Mouse (Mus musculus) C2C12 (cell line): ENCODE measurements at regions not wholly inside any gene's neighbourhood (a gene's known extent, or its start where the extent isn't known, plus 50 kb on each side); places are given as distances from the start of the nearest gene placed in this dataset.
"Not testable (repeated sequence)": the region's sequence is repeated elsewhere in the genome, so short reads cannot be mapped to it uniquely, and the experiment has no call there.

Source experiments
- H3K27me3 ChIP-seq: one replicate; pipeline ENCODE4 v1.6.1; 2011; ENCODE audit not compliant: control insufficient read depth, insufficient read depth, insufficient read length
- H3K36me3 ChIP-seq: one replicate; pipeline ENCODE4 v1.6.1; 2011; ENCODE audit not compliant: control insufficient read depth, insufficient read depth
- H3K4me3 ChIP-seq: one replicate; pipeline ENCODE4 v1.5.1; 2011; ENCODE audit warnings: mild to moderate bottlenecking, control low read depth; ENCODE audit not compliant: poor library complexity, insufficient read depth, severe bottlenecking
- H3K79me2 ChIP-seq: one replicate; pipeline ENCODE4 v1.6.1; 2011; ENCODE audit not compliant: control insufficient read depth, insufficient read depth
- H3K79me3 ChIP-seq: one replicate; pipeline ENCODE4 v1.6.1; 2011; ENCODE audit warnings: low read depth, control low read depth
- H3ac ChIP-seq: one replicate; pipeline ENCODE3; 2011; ENCODE audit warnings: low read depth; ENCODE audit not compliant: control insufficient read depth, insufficient read length
- CEBPB ChIP-seq: IDR thresholded peaks from one replicate; pipeline ENCODE4 v1.6.1; 2011; ENCODE audit warnings: low read depth, mild to moderate bottlenecking, control low read depth, moderate library complexity
- CTCF ChIP-seq: IDR thresholded peaks from one replicate; pipeline ENCODE4 v1.5.1; 2011; ENCODE audit not compliant: control insufficient read depth, insufficient read depth, insufficient read length
- FOSL1 ChIP-seq: IDR thresholded peaks from one replicate; pipeline ENCODE4 v1.8.0; 2011; ENCODE audit warnings: mild to moderate bottlenecking, low read length; ENCODE audit not compliant: poor library complexity, insufficient read depth, severe bottlenecking
- MAX ChIP-seq: IDR thresholded peaks from one replicate; pipeline ENCODE4 v1.6.1; 2011; ENCODE audit warnings: mild to moderate bottlenecking, control low read depth
- MYOD1 ChIP-seq: IDR thresholded peaks from one replicate; pipeline ENCODE4 v1.6.1; 2011; ENCODE audit warnings: low read depth; ENCODE audit not compliant: control insufficient read depth, insufficient read length
- MYOG ChIP-seq: IDR thresholded peaks from one replicate; pipeline ENCODE4 v1.6.1; 2011; ENCODE audit not compliant: control insufficient read depth, insufficient read length; ENCODE audit errors: extremely low read depth
- USF1 ChIP-seq: IDR thresholded peaks from one replicate; pipeline ENCODE4 v1.6.1; 2011; ENCODE audit warnings: low read depth, mild to moderate bottlenecking, control low read depth, moderate library complexity

DNA sequence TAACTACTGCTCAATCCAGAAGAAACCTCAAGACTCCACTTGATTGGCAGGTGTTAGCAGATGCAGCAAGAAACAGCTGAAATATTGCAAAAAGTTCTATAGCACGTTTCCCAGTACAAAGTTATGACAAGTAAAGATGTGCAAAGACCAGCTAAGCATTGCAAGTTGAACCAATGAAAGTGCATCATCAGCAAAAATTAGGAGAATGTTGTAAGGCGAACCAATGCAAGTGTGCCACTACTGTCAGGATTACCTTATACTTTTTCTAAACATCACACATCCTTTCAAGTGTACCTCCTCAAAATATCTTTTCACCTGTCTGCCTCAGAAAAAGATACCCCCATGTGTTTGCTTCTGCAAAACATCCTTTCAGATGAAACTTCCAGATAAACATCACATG is 244.7 kb downstream of the Slco6d1 start:
- H3K36me3 ChIP-seq, result no peaks in the 10 kb centered on the region
- TF ChIP-seq MYOG (no peak), CEBPB (no peak), MYOD1 (no peak), USF1 (no peak), CTCF (no peak), MAX (no peak), FOSL1 (no peak)
- no peaks in the 10 kb centered on the region for H3K79me3 ChIP-seq
- no peak overlapping the region for H3K4me3 ChIP-seq
- H3ac ChIP-seq, result no peak overlapping the region
- H3K27me3 ChIP-seq, result no peaks in the 10 kb centered on the region
- no peaks in the 10 kb centered on the region for H3K79me2 ChIP-seq

GRCm38 (mm10) chr1:98667426-98667825 is 246.5 kb downstream of the Slco6d1 start:
- not testable (repeated sequence) for H3K79me3 ChIP-seq, H3K4me3 ChIP-seq, H3K79me2 ChIP-seq, H3ac ChIP-seq, H3K27me3 ChIP-seq, H3K36me3 ChIP-seq

GRCm38 (mm10) chr1:98667887-98668286 is 247.0 kb downstream of the Slco6d1 start:
- no peaks in the 10 kb centered on the region for H3K79me2 ChIP-seq
- TF ChIP-seq FOSL1, result no peak
- TF ChIP-seq MAX, result no peak
- no peak for TF ChIP-seq USF1
- no peak for TF ChIP-seq CEBPB
- no peak for TF ChIP-seq MYOG
- no peak for TF ChIP-seq MYOD1

DNA sequence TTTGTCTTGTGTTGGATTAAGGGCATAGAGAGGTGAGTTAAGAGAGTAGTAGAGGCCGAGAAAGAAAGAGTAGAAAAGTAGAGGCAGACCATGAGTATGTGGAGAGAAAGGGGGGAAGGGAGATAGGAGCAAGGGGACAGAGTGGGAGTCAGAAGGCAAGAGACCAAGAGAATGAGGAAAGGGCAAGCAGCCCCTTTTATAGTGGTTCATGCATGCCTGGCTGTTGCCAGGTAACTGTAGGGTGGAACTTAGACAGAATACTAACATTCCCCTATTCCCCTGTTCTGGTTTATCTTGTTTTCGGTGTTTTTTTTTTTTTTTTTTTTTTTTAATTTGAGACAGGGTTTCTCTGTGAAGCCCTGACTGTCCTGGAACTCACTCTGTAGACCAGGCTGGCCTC is 247.7 kb downstream of the Slco6d1 start:
- Histone ChIP-seq H3ac (no peak overlapping the region), H3K4me3 (no peak overlapping the region), H3K79me2 (no peaks in the 10 kb centered on the region), H3K27me3 (no peaks in the 10 kb centered on the region), H3K36me3 (no peaks in the 10 kb centered on the region), H3K79me3 (no peaks in the 10 kb centered on the region)
- TF ChIP-seq CEBPB (no peak), FOSL1 (no peak), MYOG (no peak), MAX (no peak), MYOD1 (no peak), USF1 (no peak), CTCF (no peak)

More at GRCm38 (mm10) chr1:98667887-98668286, 247.0 kb downstream of the Slco6d1 start:
- H3K36me3 ChIP-seq, result no peaks in the 10 kb centered on the region
- H3K4me3 ChIP-seq, result no peak overlapping the region
- H3K27me3 ChIP-seq, result no peaks in the 10 kb centered on the region
- H3ac ChIP-seq, result no peak overlapping the region
- no peaks in the 10 kb centered on the region for H3K79me3 ChIP-seq

- TF ChIP-seq FOSL1 (no peak), USF1 (no peak), MYOG (no peak), CEBPB (no peak), CTCF (no peak), MAX (no peak), MYOD1 (no peak)
- Histone ChIP-seq H3K27me3 (no peaks in the 10 kb centered on the region), H3K4me3 (no peak overlapping the region), H3K79me3 (no peaks in the 10 kb centered on the region), H3K36me3 (no peaks in the 10 kb centered on the region), H3K79me2 (no peaks in the 10 kb centered on the region), H3ac (no peak overlapping the region)
Measured at GRCm38 (mm10) chr1:98678686-98679085, 257.8 kb downstream of the Slco6d1 start.

- H3K27me3 ChIP-seq, result no peaks in the 10 kb centered on the region
- no peak overlapping the region for H3K4me3 ChIP-seq
- H3ac ChIP-seq, result no peak overlapping the region
- no peaks in the 10 kb centered on the region for H3K79me2 ChIP-seq
- no peaks in the 10 kb centered on the region for H3K79me3 ChIP-seq
- TF ChIP-seq FOSL1 (no peak), MAX (no peak), CTCF (no peak), MYOG (no peak), USF1 (no peak), MYOD1 (no peak), CEBPB (no peak)
- no peaks in the 10 kb centered on the region for H3K36me3 ChIP-seq
Measured at GRCm38 (mm10) chr1:98713809-98714208, 292.9 kb downstream of the Slco6d1 start.
